Mouse (Mus musculus) CH12.LX (cell line): Measurements from ENCODE around the gene Slc31a1. TPM values are rescaled to one million over a fixed set of nuclear protein-coding genes. Genes with fewer than 3 reads are reported as not detected.

Experiments
- DNase-seq: peaks from one replicate; pipeline ENCODE4 v3.0.0-alpha.2; 2013; ENCODE audit errors: extremely low read depth
- H3K27ac ChIP-seq: 2 replicates; pipeline ENCODE4 v1.5.1; 2012; ENCODE audit warnings: low read depth, mild to moderate bottlenecking, control low read depth, moderate library complexity; ENCODE audit not compliant: insufficient read depth
- H3K27me3 ChIP-seq: replicated peaks from 2 replicates; pipeline ENCODE3; 2012; ENCODE audit warnings: inconsistent platforms
- H3K36me3 ChIP-seq, 2 experiments: replicated peaks in 1 of 2; 2 replicates each; pipeline versions ENCODE3 to v1.6.1; 2012; ENCODE audit warnings: inconsistent platforms in 1 of 2, low read length in 1 of 2, mild to moderate bottlenecking in 1 of 2, mixed read lengths in 1 of 2, moderate library complexity in 1 of 2; ENCODE audit not compliant: control insufficient read depth in 1 of 2, insufficient read depth in 1 of 2
- H3K4me1 ChIP-seq, 2 experiments: 2 replicates each; pipeline ENCODE4 v1.6.1; 2012; ENCODE audit warnings: inconsistent platforms in 1 of 2, moderate library complexity in 1 of 2; ENCODE audit not compliant: insufficient read depth in 2 of 2, control insufficient read depth in 1 of 2
- H3K4me2 ChIP-seq: 2 replicates; pipeline ENCODE4 v1.6.1; 2012; ENCODE audit warnings: low read depth, mild to moderate bottlenecking, control low read depth; ENCODE audit not compliant: poor library complexity, insufficient read depth, severe bottlenecking
- H3K4me3 ChIP-seq, 3 experiments: fragments of 150-350 bp in 1 of 3; sonication (generic) in 1 of 3; replicated peaks in 1 of 3; 2 replicates each; pipeline versions ENCODE3 to v1.5.1; 2011 to 2012; ENCODE audit warnings: low read depth in 2 of 3, low read length in 2 of 3, mild to moderate bottlenecking in 2 of 3, moderate library complexity in 2 of 3, control low read depth in 1 of 3, improper control_type of control experiment in 1 of 3, inconsistent platforms in 1 of 3, mixed read lengths in 1 of 3; ENCODE audit not compliant: poor library complexity in 1 of 3
- H3K79me2 ChIP-seq: replicated peaks from 2 replicates; pipeline ENCODE4 v1.6.1; 2012; ENCODE audit warnings: mild to moderate bottlenecking, moderate library complexity; ENCODE audit not compliant: control insufficient read depth, poor library complexity, insufficient read depth, severe bottlenecking; ENCODE audit errors: extremely low read depth
- H3K9ac ChIP-seq: 2 replicates; pipeline ENCODE4 v1.6.1; 2012; ENCODE audit warnings: low read depth, mild to moderate bottlenecking, control low read depth, moderate library complexity; ENCODE audit not compliant: insufficient read depth
- H3K9me3 ChIP-seq: replicated peaks from 2 replicates; pipeline ENCODE3; 2012; ENCODE audit warnings: low read length, inconsistent platforms, mixed read lengths
- BHLHE40 ChIP-seq: IDR thresholded peaks from 2 replicates; pipeline ENCODE4 v1.6.1; 2011; ENCODE audit warnings: mild to moderate bottlenecking, low read depth, low read length, improper control_type of control experiment
- CHD1 ChIP-seq: IDR thresholded peaks from 2 replicates; pipeline ENCODE4 v1.6.1; 2012; ENCODE audit warnings: low read depth, low read length, improper control_type of control experiment, inconsistent platforms
- CTCF ChIP-seq, 2 experiments: IDR thresholded peaks in 1 of 2; conservative IDR thresholded peaks in 1 of 2; 2 replicates each; pipeline ENCODE4 v1.5.1; 2011 to 2012; ENCODE audit warnings: low read depth in 2 of 2, low read length in 2 of 2, improper control_type of control experiment in 1 of 2, inconsistent platforms in 1 of 2, mild to moderate bottlenecking in 1 of 2, moderate library complexity in 1 of 2
- E2F4 ChIP-seq: IDR thresholded peaks from 2 replicates; pipeline ENCODE4 v1.6.1; 2011; ENCODE audit warnings: low read depth, low read length, improper control_type of control experiment; ENCODE audit not compliant: insufficient replicate concordance
- ELF1 ChIP-seq: IDR thresholded peaks from 2 replicates; pipeline ENCODE4 v1.6.1; 2014; ENCODE audit warnings: low read depth, mild to moderate bottlenecking, inconsistent platforms, low read length, improper control_type of control experiment
- EP300 ChIP-seq: IDR thresholded peaks from 2 replicates; pipeline ENCODE4 v1.6.1; 2011; ENCODE audit warnings: low read length, improper control_type of control experiment
- ETS1 ChIP-seq: conservative IDR thresholded peaks from 2 replicates; pipeline ENCODE4 v1.6.1; 2012; ENCODE audit warnings: low read depth, mild to moderate bottlenecking, inconsistent platforms, low read length, improper control_type of control experiment, moderate library complexity
- GABPA ChIP-seq: IDR thresholded peaks from 2 replicates; pipeline ENCODE4 v1.6.1; 2012; ENCODE audit warnings: low read depth, low read length, improper control_type of control experiment, inconsistent platforms; ENCODE audit not compliant: insufficient replicate concordance
- IRF4 ChIP-seq: IDR thresholded peaks from 2 replicates; pipeline ENCODE4 v1.6.1; 2014; ENCODE audit warnings: low read depth, mild to moderate bottlenecking, inconsistent platforms, low read length, improper control_type of control experiment
- KAT2A ChIP-seq: IDR thresholded peaks from 2 replicates; pipeline ENCODE4 v1.6.1; 2012; ENCODE audit warnings: low read length, improper control_type of control experiment, inconsistent platforms; ENCODE audit not compliant: insufficient replicate concordance
- MAFK ChIP-seq: IDR thresholded peaks from 2 replicates; pipeline ENCODE4 v1.6.1; 2011; ENCODE audit warnings: low read length, improper control_type of control experiment; ENCODE audit not compliant: insufficient replicate concordance
- MAX ChIP-seq: IDR thresholded peaks from 2 replicates; pipeline ENCODE4 v1.6.1; 2011; ENCODE audit warnings: low read length, improper control_type of control experiment
- MEF2A ChIP-seq: IDR thresholded peaks from 2 replicates; pipeline ENCODE4 v1.6.1; 2014; ENCODE audit warnings: low read depth, mild to moderate bottlenecking, inconsistent platforms, low read length, improper control_type of control experiment, borderline replicate concordance
- MXI1 ChIP-seq: IDR thresholded peaks from 2 replicates; pipeline ENCODE4 v1.6.1; 2011; ENCODE audit warnings: mild to moderate bottlenecking, low read depth, low read length, improper control_type of control experiment
- NELFE ChIP-seq: IDR thresholded peaks from 2 replicates; pipeline ENCODE4 v1.6.1; 2011; ENCODE audit warnings: low read depth, low read length, improper control_type of control experiment
- NRF1 ChIP-seq: IDR thresholded peaks from 2 replicates; pipeline ENCODE4 v1.6.1; 2014; ENCODE audit warnings: low read depth, mild to moderate bottlenecking, inconsistent platforms, low read length, improper control_type of control experiment, moderate library complexity
- PAX5 ChIP-seq: IDR thresholded peaks from 2 replicates; pipeline ENCODE4 v1.6.1; 2012; ENCODE audit warnings: low read length, inconsistent platforms, mixed read lengths
- POLR2AphosphoS2 ChIP-seq: IDR thresholded peaks from 2 replicates; pipeline ENCODE4 v1.6.1; 2011; ENCODE audit warnings: low read depth, low read length, improper control_type of control experiment
- RAD21 ChIP-seq: IDR thresholded peaks from 2 replicates; pipeline ENCODE4 v1.6.1; 2011; ENCODE audit warnings: low read depth, mild to moderate bottlenecking, low read length, improper control_type of control experiment, moderate library complexity
- RCOR1 ChIP-seq: conservative IDR thresholded peaks from 2 replicates; pipeline ENCODE4 v1.6.1; 2012; ENCODE audit warnings: low read depth, mild to moderate bottlenecking, inconsistent platforms, low read length, improper control_type of control experiment
- SIN3A ChIP-seq: IDR thresholded peaks from 2 replicates; pipeline ENCODE4 v1.6.1; 2012; ENCODE audit warnings: low read length, improper control_type of control experiment, inconsistent platforms
- SMC3 ChIP-seq: IDR thresholded peaks from 2 replicates; pipeline ENCODE4 v1.6.1; 2011; ENCODE audit warnings: low read depth, low read length, improper control_type of control experiment
- TBP ChIP-seq: conservative IDR thresholded peaks from 2 replicates; pipeline ENCODE4 v1.6.1; 2011; ENCODE audit warnings: low read depth, low read length, improper control_type of control experiment
- TCF12 ChIP-seq: IDR thresholded peaks from 2 replicates; pipeline ENCODE4 v1.6.1; 2014; ENCODE audit warnings: low read depth, mild to moderate bottlenecking, inconsistent platforms, low read length, improper control_type of control experiment
- ZKSCAN1 ChIP-seq: IDR thresholded peaks from 2 replicates; pipeline ENCODE4 v1.6.1; 2012; ENCODE audit warnings: low read depth, inconsistent platforms, low read length, improper control_type of control experiment, borderline replicate concordance
- ZNF384 ChIP-seq: IDR thresholded peaks from 2 replicates; pipeline ENCODE4 v1.6.1; 2012; ENCODE audit warnings: low read depth, low read length, improper control_type of control experiment, inconsistent platforms
- dilution Hi-C: fragments of 300-500 bp; cut with MboI; formaldehyde crosslinking; loops from 2 replicates; pipeline ENCODE4 v1.14.3; 2020; ENCODE audit warnings: low sequenced_read_pairs; ENCODE audit not compliant: extremely low pct_unique_long_range_greater_than_20kb, extremely low pct_ligation_motif_present
- in situ Hi-C: fragments of 300-500 bp; cut with MboI; formaldehyde crosslinking; loops from 3 replicates; pipeline ENCODE4 v1.14.3; 2019; ENCODE audit warnings: low sequenced_read_pairs, low pct_ligation_motif_present, low pct_unique_long_range_greater_than_20kb, mixed read lengths
- polyA plus RNA-seq: library from polyadenylated mRNA; unstranded; fragments of >175 nt; gene quantifications from 2 replicates; pipeline ENCODE4 v1.2.1, GENCODE M21; 2012; ENCODE audit warnings: low read depth; ENCODE audit not compliant: insufficient read length
- total RNA-seq, 2 experiments: library from RNA; depleted of rRNA; stranded (reverse); fragments of 300-350 nt in 1 of 2; fragments of >200 nt in 1 of 2; gene quantifications; 2 replicates each; pipeline ENCODE4 v1.2.3; 2012 to 2014

Slc31a1 gene
- total and polyA plus RNA-seq, 3 experiments = 14.0 to 32.5 (median 19.7) TPM

GRCm38 (mm10) chr4:62429616-62430015 is 69.1 kb downstream of the Slc31a1 start:
- peaks cover 8 to 42% of the 10 kb centered on the region in 2 experiments; a peak in 3 of 4 replicates for H3K4me1 ChIP-seq
- dilution Hi-C loops = no loop called here
- H3K79me2 ChIP-seq = no peaks in the 10 kb centered on the region
- DNase-seq = no peak
- no peak for TF ChIP-seq ZNF384
- TF ChIP-seq ELF1 = no peak
- TF ChIP-seq MEF2A = no peak
- TF ChIP-seq BHLHE40 = no peak
- no peak for TF ChIP-seq GABPA
- no peak for TF ChIP-seq PAX5
- TF ChIP-seq POLR2AphosphoS2 = no peak
- TF ChIP-seq NRF1 = no peak
- no peak for TF ChIP-seq SMC3
- no peak for TF ChIP-seq TCF12
- no peak for TF ChIP-seq RCOR1
- no peak for TF ChIP-seq EP300
- no peak for TF ChIP-seq E2F4
- no peak overlapping the region for H3K27ac ChIP-seq
- no peak overlapping the region for H3K4me3 ChIP-seq
- no peak overlapping the region for H3K9ac ChIP-seq
- in situ Hi-C loops = loop anchor here (5.0 kb wide), 1 partner anchor 78 kb away; no protein-coding TSS in a partner anchor
- H3K9me3 ChIP-seq = no peaks in the 10 kb centered on the region
- no peaks in the 10 kb centered on the region for H3K27me3 ChIP-seq
- H3K4me2 ChIP-seq = no peak overlapping the region
- H3K36me3 ChIP-seq = peaks cover 18 to 41% of the 10 kb centered on the region in 2 experiments

GRCm38 (mm10) chr4:62430678-62431077 is 70.2 kb downstream of the Slc31a1 start:
- TF ChIP-seq TBP (no peak), CTCF (conservative IDR thresholded peaks at IDR 0.05 in 1 of 2, IDR thresholded peaks at IDR 0.05 in 1 of 2; ENCODE audit: low read depth in 2 of 2, low read length in 2 of 2) (no peak), IRF4 (peak; percentile 66; the same call in 1 of the 2 replicates), ZKSCAN1 (no peak), SIN3A (no peak), ZNF384 (no peak), ETS1 (no peak), MAFK (no peak), EP300 (peak; percentile 34; the same call in 1 of the 2 replicates), RAD21 (no peak), NELFE (no peak), MAX (no peak), KAT2A (no peak), MXI1 (peak; percentile 48; the same call in 1 of the 2 replicates), RCOR1 (no peak), CHD1 (no peak), GABPA (no peak)
- Histone ChIP-seq H3K9ac (no peak overlapping the region), H3K27ac (no peak overlapping the region)

More at GRCm38 (mm10) chr4:62430678-62431077, 70.2 kb downstream of the Slc31a1 start:
- H3K79me2 ChIP-seq = no peaks in the 10 kb centered on the region
- H3K4me3 ChIP-seq = no peak overlapping the region
- dilution Hi-C loops (no loop called here), in situ Hi-C loops (no loop called here)
- H3K27me3 ChIP-seq = no peaks in the 10 kb centered on the region
- H3K9me3 ChIP-seq = no peaks in the 10 kb centered on the region
- H3K4me2 ChIP-seq = no peak overlapping the region
- H3K4me1 ChIP-seq = peaks cover 8 to 49% of the 10 kb centered on the region in 2 experiments; a peak in 3 of 4 replicates
- H3K36me3 ChIP-seq = peaks cover 7 to 30% of the 10 kb centered on the region in 2 experiments
- DNase-seq = peak; percentile 31
